ENCODE assay signal across 17 mouse cellular contexts in genomic region chr4:151103646-151104045, GRCm38 (mm10). TPM values are rescaled to one million over a fixed set of nuclear protein-coding genes. Genes with fewer than 3 reads are reported as not detected.
DNase-seq lines count a peak whose midpoint lies in the region; ATAC-seq and TF ChIP-seq lines count a peak whose summit lies in the region.
"Had no signal": no experiment of that assay in that cellular context is flagged by ENCODE, and none has a peak within 500 bp of the region (broad histone marks: within the 10 kb centered on the region; RNA-seq: fewer than 3 reads in every experiment).

No protein-coding gene starts in this region.

- peaks cover 51% of the 10 kb centered on the region for H3K4me1 ChIP-seq in cerebellum, adult 2 months (ENCODE audit: control insufficient read depth, insufficient read depth, low read length)
- peaks cover 26 to 54% of the 10 kb centered on the region in 2 experiments for H3K4me1 ChIP-seq in heart, embryonic 14.5 days (ENCODE audit: control insufficient read depth in 2 of 2, insufficient read depth in 2 of 2, low read length in 2 of 2)
- H3K4me1 ChIP-seq in midbrain, embryonic 16.5 days (ENCODE audit: control insufficient read depth, insufficient read depth, low read length): peaks cover 60% of the 10 kb centered on the region
- H3K4me1 ChIP-seq in midbrain, embryonic 10.5 days: peaks cover 30% of the 10 kb centered on the region

- H3K9me3 ChIP-seq in heart, embryonic 14.5 days (ENCODE audit: control insufficient read depth, low read length): no peaks in the 10 kb centered on the region
- H3K9me3 ChIP-seq in midbrain, embryonic 16.5 days (replicated peaks; ENCODE audit: control insufficient read depth, low read length, poor library complexity, severe bottlenecking): no peaks in the 10 kb centered on the region
- H3K9me3 ChIP-seq in midbrain, embryonic 10.5 days (replicated peaks): peaks cover 2% of the 10 kb centered on the region; the same call in 1 of the 2 replicates

- H3K4me2 ChIP-seq in heart, embryonic 14.5 days (ENCODE audit: low read length): peak overlapping the region; percentile 62
- H3K4me2 ChIP-seq in midbrain, embryonic 16.5 days (ENCODE audit: low read length): peak overlapping the region; percentile 4

- H3K9ac ChIP-seq in heart, embryonic 14.5 days (ENCODE audit: low read length): peak overlapping the region; percentile 63
- H3K9ac ChIP-seq in midbrain, embryonic 16.5 days (ENCODE audit: low read depth, low read length): no peak overlapping the region
- H3K9ac ChIP-seq: liver, embryonic 14.5 days had no signal

- ATAC-seq in heart, embryonic 14.5 days (ENCODE audit: insufficient number of reproducible peaks, insufficient read depth, low FRiP score, low read depth): no peak
- no peak for ATAC-seq in midbrain, embryonic 16.5 days
- ATAC-seq: intestine, embryonic 16.5 days had no signal

- peak overlapping the region; percentile 78 for H3K27ac ChIP-seq in cerebellum, adult 2 months (ENCODE audit: insufficient read depth, low read length)
- H3K27ac ChIP-seq in heart, embryonic 14.5 days (replicated peaks in 1 of 2; ENCODE audit: control insufficient read depth in 1 of 2, insufficient read depth in 1 of 2, low read depth in 2 of 2, low read length in 2 of 2): peak overlapping the region; percentile 89 to 91
- no peak overlapping the region for H3K27ac ChIP-seq in midbrain, embryonic 16.5 days (ENCODE audit: low read length)
- no peak overlapping the region for H3K27ac ChIP-seq in midbrain, embryonic 10.5 days (replicated peaks)
- H3K27ac ChIP-seq: liver, embryonic 14.5 days had no signal

- no peaks in the 10 kb centered on the region for H3K36me3 ChIP-seq in heart, embryonic 14.5 days (ENCODE audit: control insufficient read depth, insufficient read depth, low read length)
- no peaks in the 10 kb centered on the region for H3K36me3 ChIP-seq in midbrain, embryonic 16.5 days (ENCODE audit: control insufficient read depth, insufficient read depth, low read length)
- H3K36me3 ChIP-seq in midbrain, embryonic 10.5 days: peaks cover 39% of the 10 kb centered on the region

- intact Hi-C loops in heart, postnatal 25 days (cut with DNase I): no loop called here

- no peaks in the 10 kb centered on the region for H3K27me3 ChIP-seq in cerebellum, adult 2 months (ENCODE audit: control insufficient read depth, insufficient read depth, low read length)
- H3K27me3 ChIP-seq in heart, embryonic 14.5 days (ENCODE audit: control insufficient read depth, insufficient read depth, low read length): no peaks in the 10 kb centered on the region; the same call in 1 of the 2 replicates
- no peaks in the 10 kb centered on the region for H3K27me3 ChIP-seq in midbrain, embryonic 16.5 days (ENCODE audit: control insufficient read depth, insufficient read depth, low read depth, low read length)
- H3K27me3 ChIP-seq in midbrain, embryonic 10.5 days (ENCODE audit: low read depth, poor library complexity, severe bottlenecking): peaks cover 8% of the 10 kb centered on the region; the same call in 1 of the 2 replicates

- TF ChIP-seq CTCF in cerebellum, adult 2 months (IDR thresholded peaks at IDR 0.05; ENCODE audit: borderline replicate concordance, insufficient read depth, low read depth, low read length): no peak

- no peak for TF ChIP-seq POLR2A in cerebellum, adult 2 months (IDR thresholded peaks at IDR 0.05; ENCODE audit: borderline replicate concordance, insufficient read depth, low read length)

- DNase-seq in cerebellum, adult 2 months: peak; percentile 60 to 75
- DNase-seq in cerebellum, adult 11-12 months: no peak
- DNase-seq in heart, postnatal 25 days (ENCODE audit: low spot score): no peak
- DNase-seq in midbrain, embryonic 10.5 days (ENCODE audit: low spot score): no peak
- DNase-seq in adrenal gland, adult (ENCODE audit: inconsistent age in 2 of 2, low spot score in 1 of 2): no peak
- no peak for DNase-seq in thymus, postnatal 10 days (ENCODE audit: low spot score in 2 of 2)
- DNase-seq: adrenal gland, postnatal 14 days; gastrocnemius, postnatal 10 days; kidney, postnatal 25 days; left cerebral cortex, postnatal 4 days; lung, postnatal 36 days had no signal

- 4% methylated on average over 11 of the region's 11 CpGs for WGBS in cerebellum, adult 2 months
- WGBS in heart, embryonic 14.5 days: 51% methylated on average over 11 of the region's 11 CpGs
- WGBS in midbrain, embryonic 16.5 days: 71% methylated on average over 11 of the region's 11 CpGs
- 90% methylated on average over 11 of the region's 11 CpGs for WGBS in midbrain, embryonic 10.5 days

- H3K4me3 ChIP-seq in cerebellum, adult 2 months (replicated peaks; ENCODE audit: insufficient read depth, low read depth, low read length): peak overlapping the region; percentile 34
- peak overlapping the region in 1 of 2 experiments; percentile 27; a peak in 1 of 4 replicates for H3K4me3 ChIP-seq in heart, embryonic 14.5 days (ENCODE audit: control insufficient read depth in 1 of 2, insufficient read depth in 1 of 2, low read depth in 1 of 2, low read length in 2 of 2)
- no peak overlapping the region for H3K4me3 ChIP-seq in midbrain, embryonic 16.5 days (ENCODE audit: low read depth, low read length)
- no peak overlapping the region for H3K4me3 ChIP-seq in midbrain, embryonic 10.5 days

RNA-seq across cellular contexts. Expression of gene Gm13090, which starts 14.3 kb away (rescaled TPM):
- polyA plus RNA-seq in cerebellum, adult 2 months (2012; rRNA removed): not detected in 2 replicates
- 0.28 TPM in 1 of 2 replicates, not detected in the other for polyA plus RNA-seq in heart, embryonic 14.5 days (2014; fragmentation: Nextera tagmentation; extraction: Ambion mirVana)
- not detected for total RNA-seq in heart, postnatal 25 days (2021)
- polyA plus RNA-seq in midbrain, embryonic 16.5 days (2015; fragmentation: Nextera tagmentation; extraction: Ambion mirVana): not detected in 2 replicates
- polyA plus RNA-seq in midbrain, embryonic 10.5 days (2016; fragmentation: Nextera tagmentation; extraction: Ambion mirVana): not detected in 2 replicates
- total RNA-seq: adrenal gland, postnatal 14 days; gastrocnemius, postnatal 10 days; left cerebral cortex, postnatal 4 days had no signal
- polyA plus RNA-seq: cortical plate, adult 2 months; intestine, embryonic 16.5 days; liver, embryonic 14.5 days; stomach, embryonic 16.5 days had no signal

RNA-seq across cellular contexts. Expression of gene Vamp3, which starts 45.9 kb away (rescaled TPM):
- polyA plus RNA-seq in cerebellum, adult 2 months (2012; rRNA removed): 61.3 and 67.9 TPM in 2 replicates
- polyA plus RNA-seq in heart, embryonic 14.5 days (2014; fragmentation: Nextera tagmentation; extraction: Ambion mirVana): 89.7 and 97.4 TPM in 2 replicates
- total RNA-seq in heart, postnatal 25 days (2021): 10 to 100 TPM; 67.4 to 77.2 TPM
- 45.7 and 49.8 TPM in 2 replicates for polyA plus RNA-seq in midbrain, embryonic 16.5 days (2015; fragmentation: Nextera tagmentation; extraction: Ambion mirVana)
- 122 and 131 TPM in 2 replicates for polyA plus RNA-seq in midbrain, embryonic 10.5 days (2016; fragmentation: Nextera tagmentation; extraction: Ambion mirVana)

RNA-seq across cellular contexts. Expression of gene Per3, which starts 59.2 kb away (rescaled TPM):
- polyA plus RNA-seq in cerebellum, adult 2 months (2012; rRNA removed): 40.0 TPM in 2 replicates
- 10.4 and 11.3 TPM in 2 replicates for polyA plus RNA-seq in heart, embryonic 14.5 days (2014; fragmentation: Nextera tagmentation; extraction: Ambion mirVana)
- 10 to 100 TPM in 1 of 2 experiments, 1 to 10 TPM in 1; 4.2 to 19.9 TPM for total RNA-seq in heart, postnatal 25 days (2021)
- polyA plus RNA-seq in midbrain, embryonic 16.5 days (2015; fragmentation: Nextera tagmentation; extraction: Ambion mirVana): 3.4 and 3.7 TPM in 2 replicates
- 5.8 and 6.2 TPM in 2 replicates for polyA plus RNA-seq in midbrain, embryonic 10.5 days (2016; fragmentation: Nextera tagmentation; extraction: Ambion mirVana)

Comparison
In these comparisons a context has a peak if more than half of its experiments do, and no peak if none do; other contexts are left out.
1. DNase-seq: peak in cerebellum, adult 2 months (2 of 2); none in cerebellum, adult 11-12 months (single experiment), heart, postnatal 25 days (single experiment), midbrain, embryonic 10.5 days (single experiment), adrenal gland, adult (0 of 2) and thymus, postnatal 10 days (0 of 2).
2. H3K27ac ChIP-seq: peak in cerebellum, adult 2 months (single experiment) and heart, embryonic 14.5 days (2 of 2); none in midbrain, embryonic 16.5 days (single experiment) and midbrain, embryonic 10.5 days (single experiment).